Mouse (Mus musculus) gastrocnemius, adult 8-10 months (tissue): ENCODE measurements at regions not wholly inside any gene's neighbourhood (a gene's known extent, or its start where the extent isn't known, plus 50 kb on each side); places are given as distances from the start of the nearest gene placed in this dataset.

ENCODE experiments used
- DNase-seq, 2 experiments: peaks; one replicate each; pipeline ENCODE4 v3.0.0; 2022; ENCODE audit warnings: low spot score in 2 of 2

GRCm38 (mm10) chr13:91274131-91274530 is 50.4 kb upstream of the Atg10 start:
- DNase-seq, result no peak

DNA sequence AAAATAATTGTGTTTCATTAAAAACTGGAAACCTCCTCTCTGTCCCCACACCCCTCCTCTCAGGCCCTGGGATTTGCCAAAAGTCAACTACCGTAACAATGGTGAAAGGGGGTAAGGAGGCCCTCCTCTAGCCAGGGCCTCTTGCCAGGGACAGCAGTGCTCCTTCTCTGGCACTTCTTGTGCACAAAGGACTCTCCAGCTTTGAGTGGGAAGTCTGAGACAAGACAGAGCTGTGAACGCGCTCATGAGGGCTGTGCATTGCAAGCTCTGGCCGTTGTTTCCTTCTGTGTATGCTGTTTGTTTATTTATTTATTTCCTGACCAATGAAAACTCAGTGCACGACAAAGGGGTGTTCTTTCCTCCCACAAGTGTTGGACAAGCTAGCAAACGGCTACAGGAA is 50.8 kb upstream of the Atg10 start:
- no peak for DNase-seq

DNA sequence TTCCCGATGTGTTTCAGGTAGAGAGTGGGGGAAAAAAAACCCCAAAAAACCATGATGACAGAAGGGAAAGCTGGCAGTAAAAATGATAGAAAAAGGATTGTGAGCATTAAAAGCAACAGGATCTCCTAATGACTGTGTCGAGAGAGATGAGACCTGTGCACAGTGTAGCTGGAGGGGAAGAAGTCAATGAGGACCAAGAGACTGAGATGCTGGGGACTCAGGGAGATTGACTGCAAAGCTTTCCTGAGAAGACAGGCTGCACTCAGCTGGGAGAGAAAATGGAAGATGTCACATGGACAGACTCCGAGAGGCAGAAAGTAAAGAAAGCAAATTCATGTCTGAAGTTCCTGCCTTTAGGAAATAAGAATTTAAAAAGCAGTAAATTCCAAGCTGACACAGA is 55.7 kb upstream of the Atg10 start:
- DNase-seq, result no peak

GRCm38 (mm10) chr13:91295552-91296170 is 71.9 kb upstream of the Atg10 start:
- no peak for DNase-seq

- DNase-seq, result no peak
These were observed 72.9 kb upstream of the Atg10 start for GRCm38 (mm10) chr13:91296521-91297160.

- DNase-seq, result no peak
These were observed 78.1 kb upstream of the Atg10 start for GRCm38 (mm10) chr13:91301849-91302248.

- no peak for DNase-seq
These were observed 82.1 kb upstream of the Atg10 start for GRCm38 (mm10) chr13:91305697-91306405.

- no peak for DNase-seq
These were observed 82.8 kb upstream of the Atg10 start for GRCm38 (mm10) chr13:91306545-91306944.

- no peak for DNase-seq
These were observed 89.3 kb upstream of the Atg10 start for GRCm38 (mm10) chr13:91312905-91313571.

GRCm38 (mm10) chr13:91322331-91322730 is 98.6 kb upstream of the Atg10 start:
- DNase-seq, result no peak

GRCm38 (mm10) chr13:91326834-91327233 is 103.1 kb upstream of the Atg10 start:
- no peak for DNase-seq

- DNase-seq, result no peak
These were observed 110.5 kb upstream of the Atg10 start for GRCm38 (mm10) chr13:91334283-91334682.

GRCm38 (mm10) chr13:91344139-91344538 is 115.9 kb upstream of the Ssbp2 start:
- DNase-seq, result no peak

DNA sequence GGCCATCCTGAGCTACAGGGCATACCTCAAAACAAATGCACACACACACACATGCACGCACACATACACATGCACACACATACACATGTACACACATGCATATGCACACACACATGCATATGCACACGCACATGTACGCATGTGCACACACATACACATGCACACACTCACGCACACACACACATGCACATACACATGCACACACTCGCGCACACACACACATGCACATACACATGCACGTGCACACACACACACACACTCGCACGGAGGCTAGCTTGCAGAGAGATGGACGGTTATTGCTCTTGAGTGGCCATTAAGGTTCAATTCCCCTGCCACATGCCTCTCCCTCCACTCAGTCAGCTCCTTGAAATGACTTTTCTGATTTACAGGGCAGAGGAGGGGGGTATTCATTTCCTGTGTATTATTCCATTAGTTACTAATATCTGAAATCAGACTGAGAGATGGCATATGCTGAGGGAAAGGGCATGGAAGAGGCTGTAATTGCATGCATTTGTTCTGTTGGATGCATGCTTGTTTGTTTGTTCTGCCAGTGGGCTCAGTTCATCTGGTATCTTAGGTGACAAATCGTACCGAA is 111.5 kb upstream of the Ssbp2 start:
- no peak for DNase-seq

DNA sequence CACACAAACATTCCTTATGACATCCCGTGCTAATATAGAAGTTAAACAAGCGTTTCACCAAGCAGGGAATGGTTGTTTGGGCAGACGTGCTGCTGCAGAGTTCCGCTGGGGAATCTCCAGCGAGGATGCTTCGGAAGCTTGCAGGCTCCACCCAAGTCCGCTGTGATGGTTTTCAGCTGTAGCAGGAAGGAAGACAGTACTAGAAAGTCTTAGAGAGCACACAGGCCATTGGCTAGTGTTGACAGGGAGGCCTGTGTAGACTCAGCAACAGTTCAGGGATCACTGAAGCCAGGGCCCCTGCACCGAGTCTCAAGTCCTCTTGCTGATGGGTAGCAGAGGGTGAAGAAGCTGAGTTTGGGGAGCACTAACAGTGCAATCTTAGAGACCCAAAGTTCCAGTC is 107.8 kb upstream of the Ssbp2 start:
- DNase-seq, result no peak

DNA sequence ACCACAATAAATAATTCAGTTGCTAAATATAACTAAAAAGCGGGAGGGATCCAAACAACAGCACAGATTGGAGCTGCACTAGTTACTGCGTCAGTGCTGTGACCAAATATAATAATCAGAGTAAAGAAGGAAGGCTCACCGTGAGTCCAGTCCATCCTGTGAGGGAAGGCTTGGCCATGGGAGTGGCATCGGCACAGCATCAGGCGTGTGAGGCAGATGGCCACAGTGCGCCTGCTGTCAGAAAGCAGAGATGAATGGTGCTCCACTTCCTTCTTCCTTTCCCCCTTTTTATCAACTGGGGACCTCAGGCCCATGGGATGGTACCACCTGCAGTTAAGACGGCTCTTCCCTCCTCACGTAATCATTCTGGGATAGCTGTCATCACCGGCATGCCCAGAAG is 103.6 kb upstream of the Ssbp2 start:
- DNase-seq, result no peak

GRCm38 (mm10) chr13:91360121-91360520 is 100.0 kb upstream of the Ssbp2 start:
- no peak for DNase-seq

GRCm38 (mm10) chr13:91365270-91365952 is 94.7 kb upstream of the Ssbp2 start:
- peak; percentile 93 for DNase-seq

GRCm38 (mm10) chr13:91366540-91366939 is 93.5 kb upstream of the Ssbp2 start:
- no peak for DNase-seq

DNA sequence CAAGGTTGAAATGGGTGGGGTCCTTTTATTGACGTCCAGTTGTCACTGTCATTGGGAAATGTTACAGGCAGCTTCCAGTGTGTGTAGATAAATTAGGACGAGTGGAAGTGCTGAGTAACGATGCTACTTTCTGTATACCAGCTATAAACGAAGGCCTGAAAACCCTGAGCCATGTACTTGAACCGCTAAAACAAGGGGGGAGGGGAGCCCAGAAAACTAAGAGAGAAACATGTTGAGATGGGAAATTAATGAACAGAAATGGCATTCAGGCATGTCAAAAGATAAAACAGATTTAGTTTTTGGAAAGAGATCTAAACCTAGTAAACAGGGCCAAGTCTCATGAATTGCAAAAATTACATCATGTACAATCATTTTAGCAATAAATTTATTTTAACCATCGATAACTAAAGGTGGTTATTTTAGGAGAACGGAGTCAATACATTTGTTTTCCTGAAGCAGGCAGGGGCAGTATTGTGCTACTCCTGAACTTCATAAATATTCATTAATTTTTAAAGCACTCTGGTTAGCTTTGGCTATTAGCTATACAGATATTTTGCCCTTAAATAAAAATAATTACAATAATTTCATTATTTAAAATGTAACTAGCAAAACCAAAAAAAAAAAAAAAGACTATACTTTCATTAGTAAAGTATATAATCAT is 92.1 kb upstream of the Ssbp2 start:
- DNase-seq, result no peak

GRCm38 (mm10) chr13:91368664-91369063 is 91.4 kb upstream of the Ssbp2 start:
- no peak for DNase-seq
